Mouse (Mus musculus) G1E-ER4 (cell line): Measurements from ENCODE around the gene Gtf2ird1. TPM values are rescaled to one million over a fixed set of nuclear protein-coding genes. Genes with fewer than 3 reads are reported as not detected.

Experiments
- GATA1 ChIP-seq: IDR thresholded peaks from one replicate; pipeline ENCODE4 v1.8.0; 2012; ENCODE audit warnings: low read length, inconsistent platforms
- polyA plus RNA-seq: library from polyadenylated mRNA; stranded (reverse); fragments of >175 nt; gene quantifications from 2 replicates; pipeline ENCODE4 v1.2.3, GENCODE M21; 2012

Gtf2ird1 gene
- polyA plus RNA-seq, 1 experiment, result 0.95 TPM

DNA sequence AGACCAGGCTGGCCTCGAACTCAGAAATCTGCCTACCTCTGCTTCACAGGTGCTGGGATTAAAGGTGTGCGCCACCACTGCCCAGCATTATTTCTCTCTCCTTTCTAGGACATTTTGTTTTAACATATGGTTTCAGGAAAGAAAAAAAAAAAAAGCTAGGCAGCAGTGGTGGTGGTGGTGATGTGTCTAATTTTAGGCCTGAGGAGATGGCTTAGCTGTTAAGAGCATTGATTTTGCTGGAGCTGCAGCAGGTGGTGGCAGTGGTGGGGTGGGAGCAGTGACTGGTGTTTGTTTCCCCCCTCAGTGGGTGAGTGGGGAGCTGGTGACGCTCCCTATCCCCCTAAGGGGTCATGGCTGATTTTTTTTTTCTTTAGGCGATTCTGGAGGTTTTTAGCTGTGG, 103.4 kb downstream of the Gtf2ird1 start:
- no peak for TF ChIP-seq GATA1

DNA sequence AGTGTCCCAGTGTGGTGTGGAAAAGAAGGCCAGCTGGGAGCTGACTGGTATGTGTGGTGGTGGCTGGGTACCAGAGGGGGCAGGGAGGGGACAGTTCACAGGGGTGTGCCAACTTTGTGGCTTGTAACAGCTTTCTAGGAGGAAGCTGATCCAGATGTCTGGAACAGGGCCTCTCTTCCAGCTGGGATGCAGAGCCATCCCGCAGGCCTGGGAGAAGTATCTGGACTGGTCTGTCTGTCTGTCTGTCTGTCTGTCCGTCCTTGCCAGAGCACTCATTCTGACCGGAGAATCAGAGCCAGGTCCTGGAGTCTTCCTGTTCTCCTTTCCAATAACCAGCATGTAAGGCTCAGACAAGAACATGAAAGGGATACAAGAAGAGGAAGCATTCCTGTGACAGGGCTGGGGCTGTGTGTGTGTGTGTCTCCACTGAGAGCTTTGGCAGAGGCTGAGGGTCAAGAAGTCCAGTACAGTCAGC, 104.0 kb downstream of the Gtf2ird1 start:
- no peak for TF ChIP-seq GATA1

DNA sequence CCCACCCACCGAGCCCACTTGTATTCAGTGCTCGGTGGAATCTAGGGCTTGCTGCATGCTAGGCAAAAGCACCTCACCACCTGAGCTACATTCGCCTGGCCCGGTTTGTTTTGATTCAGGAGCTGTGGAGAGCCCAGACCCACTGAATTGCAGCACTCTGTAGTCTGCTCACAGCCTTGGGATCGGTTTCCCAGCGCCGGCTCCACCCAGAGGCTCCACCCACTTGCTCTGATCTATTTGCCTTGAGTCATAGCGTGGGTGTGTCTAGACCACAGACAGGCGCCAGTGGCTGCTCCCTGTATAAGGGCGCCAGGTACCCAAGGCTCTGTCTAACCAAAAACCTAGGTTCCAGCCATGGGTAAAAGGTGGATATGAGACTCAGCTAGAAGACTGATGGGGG, 105.9 kb downstream of the Gtf2ird1 start:
- no peak for TF ChIP-seq GATA1

DNA sequence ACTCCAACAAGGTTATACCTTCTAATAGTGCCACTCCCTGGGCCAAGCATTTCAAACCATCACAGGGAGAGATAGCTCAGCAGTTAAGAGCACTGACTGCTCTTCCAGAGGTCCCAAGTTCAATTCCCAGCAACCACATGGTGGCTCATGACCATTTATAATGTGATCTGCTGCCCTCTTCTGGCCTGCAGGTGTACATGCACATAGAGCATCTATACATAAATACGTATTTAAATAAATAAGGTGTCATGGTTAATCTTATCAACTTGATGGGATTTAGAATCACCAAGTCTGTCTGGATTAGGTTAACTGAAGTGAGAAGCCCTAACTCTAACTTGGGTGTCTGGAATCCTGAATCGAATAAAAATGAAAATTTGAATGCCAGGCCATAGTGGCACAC, 109.5 kb downstream of the Gtf2ird1 start:
- no peak for TF ChIP-seq GATA1

DNA sequence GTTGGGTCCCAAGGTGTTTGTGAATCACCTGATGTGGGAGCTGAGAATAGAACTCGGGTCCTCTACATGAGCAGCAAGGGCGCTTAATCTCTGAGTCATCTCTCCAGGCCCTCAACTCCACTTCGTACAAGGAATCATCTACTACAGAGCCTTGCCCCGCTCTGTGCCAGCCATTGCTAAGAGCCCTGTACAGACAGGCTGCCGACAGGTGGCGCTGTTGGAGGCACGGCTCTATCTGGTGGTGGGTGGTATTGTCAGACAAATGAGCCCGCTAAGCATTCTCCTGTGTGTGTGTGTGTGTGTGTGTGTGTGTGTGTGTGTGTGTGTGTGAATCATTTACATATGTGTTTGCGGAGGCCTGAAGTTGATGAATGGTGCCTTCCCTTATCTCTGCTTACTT, 111.1 kb downstream of the Gtf2ird1 start:
- no peak for TF ChIP-seq GATA1

DNA sequence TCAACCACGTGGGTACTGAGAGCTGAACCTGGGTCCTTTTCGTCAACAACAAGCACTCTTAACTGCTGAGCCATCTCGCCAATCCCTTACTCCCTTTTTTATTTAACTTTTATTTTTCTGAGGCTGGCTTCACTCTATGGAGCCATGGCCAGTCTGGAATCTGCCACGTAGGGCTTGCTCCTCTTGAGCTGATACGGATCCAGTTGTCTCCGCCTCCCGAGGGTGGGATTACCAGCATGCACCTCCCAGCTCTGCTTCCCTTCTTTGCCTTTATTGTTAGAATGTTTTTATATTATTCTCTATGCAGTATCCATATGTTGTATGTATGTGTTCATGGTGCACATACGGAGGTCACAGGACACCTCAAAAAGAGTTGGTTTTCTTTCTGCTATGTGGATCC, 112.4 kb downstream of the Gtf2ird1 start:
- no peak for TF ChIP-seq GATA1

DNA sequence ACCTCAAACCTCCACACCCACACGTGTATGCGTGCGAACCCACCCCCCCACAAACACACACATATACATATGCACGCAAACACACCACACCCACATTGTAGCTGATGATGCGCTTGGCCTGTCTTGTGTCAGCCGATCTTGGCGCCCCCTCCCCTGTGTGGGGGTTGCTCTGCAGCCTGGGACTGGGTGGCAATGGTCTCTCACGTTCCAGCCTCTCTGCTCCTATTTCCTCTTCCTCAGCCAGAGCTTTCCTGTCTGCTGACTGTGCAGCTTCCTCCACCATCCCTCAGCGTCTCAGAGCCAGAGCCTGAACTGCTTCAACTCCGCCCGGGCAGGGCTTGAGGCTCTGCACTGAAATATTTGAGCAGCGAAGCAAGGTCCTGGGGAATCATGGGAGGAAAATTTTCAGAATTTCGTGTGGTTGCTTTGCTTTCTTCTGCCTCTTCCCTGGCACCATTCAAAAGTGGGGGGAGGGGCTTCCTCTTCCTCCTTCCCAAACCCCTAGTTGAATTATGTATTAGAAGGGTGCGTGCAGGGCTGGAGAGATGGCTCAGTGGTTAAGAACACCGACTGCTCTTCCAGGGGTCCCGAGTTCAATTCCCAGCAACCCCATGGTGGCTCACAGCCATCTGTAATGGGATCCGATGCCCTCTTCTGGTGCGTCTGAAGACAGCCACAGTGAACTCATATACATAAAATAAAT, 113.9 kb downstream of the Gtf2ird1 start:
- TF ChIP-seq GATA1, result no peak

DNA sequence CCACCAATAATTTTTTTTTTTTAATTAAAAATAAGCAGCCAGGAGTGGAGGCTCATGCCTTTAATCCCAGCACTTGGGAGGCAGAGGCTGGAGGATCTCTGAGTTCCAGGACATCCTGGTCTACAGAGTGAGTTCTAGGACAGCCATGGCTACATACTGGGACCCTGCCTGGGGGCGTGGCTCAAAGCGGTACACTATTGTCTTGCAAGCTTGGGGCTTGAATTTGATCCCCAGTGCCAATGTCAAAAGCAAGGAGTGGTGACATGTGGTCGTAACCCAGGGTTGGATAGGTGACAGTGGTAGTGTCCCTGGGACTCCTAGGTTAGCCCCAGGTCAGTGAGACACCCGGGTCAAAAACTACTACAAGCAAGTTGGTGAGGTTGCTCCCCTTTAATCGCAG, 114.8 kb downstream of the Gtf2ird1 start:
- no peak for TF ChIP-seq GATA1

DNA sequence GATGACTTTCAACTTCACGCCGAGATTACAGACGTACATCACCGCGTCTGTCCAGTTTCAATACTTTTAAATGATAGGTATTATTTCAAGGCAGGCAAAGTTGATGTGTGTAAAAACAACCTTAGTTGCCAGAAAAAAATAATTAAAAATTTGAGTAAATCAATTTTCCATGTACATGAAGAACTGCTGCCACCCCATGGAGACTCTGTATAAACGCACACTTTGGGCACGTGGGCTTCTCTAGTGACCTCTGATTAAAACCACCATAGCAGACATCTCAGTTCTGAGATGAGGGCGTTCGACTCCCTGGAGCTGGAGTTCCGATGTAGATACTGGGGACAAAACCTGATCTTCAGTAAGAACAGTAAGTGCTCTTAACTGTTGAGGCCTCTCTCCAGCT, 115.2 kb downstream of the Gtf2ird1 start:
- no peak for TF ChIP-seq GATA1

DNA sequence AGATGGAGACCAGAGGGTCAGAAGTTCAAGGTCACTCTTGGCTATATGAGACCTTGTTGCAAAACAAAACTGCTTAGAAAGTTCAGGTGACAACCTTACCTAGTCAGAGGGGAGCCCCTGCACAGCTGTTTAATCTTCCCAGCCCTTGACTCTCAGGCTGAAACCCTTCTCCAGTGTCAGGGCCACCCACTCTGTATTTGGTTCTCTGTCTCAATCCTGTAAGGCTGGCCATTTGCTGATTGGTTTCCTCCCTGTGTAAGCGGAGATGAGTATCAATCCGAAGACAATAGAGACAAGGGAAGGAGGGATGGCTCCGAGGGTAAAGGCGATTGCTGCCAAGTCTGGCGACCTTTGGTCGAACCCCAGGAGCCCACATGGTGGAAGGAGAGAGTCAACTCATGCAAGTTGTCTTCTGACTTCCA, 116.4 kb downstream of the Gtf2ird1 start:
- no peak for TF ChIP-seq GATA1

DNA sequence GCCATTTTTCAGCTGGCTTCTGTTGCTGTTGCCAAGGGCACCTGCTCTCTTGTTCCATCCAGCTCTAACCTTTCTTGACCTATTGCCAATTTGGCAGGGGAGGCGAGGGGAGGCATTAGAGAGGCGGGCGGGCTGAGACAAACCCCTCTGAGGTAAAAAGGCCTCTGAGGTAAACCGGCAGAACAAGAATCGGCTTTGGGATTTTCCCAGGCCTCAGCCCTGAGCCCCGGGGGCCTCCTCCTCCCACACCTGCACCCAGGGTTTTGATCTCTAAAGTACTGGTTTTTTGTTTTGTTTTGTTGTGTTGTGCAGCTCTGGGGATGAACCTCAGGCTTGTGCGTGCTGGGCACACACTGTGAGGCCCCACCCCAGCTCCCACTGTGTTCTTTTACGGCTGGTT, 123.8 kb downstream of the Gtf2ird1 start:
- TF ChIP-seq GATA1, result no peak

DNA sequence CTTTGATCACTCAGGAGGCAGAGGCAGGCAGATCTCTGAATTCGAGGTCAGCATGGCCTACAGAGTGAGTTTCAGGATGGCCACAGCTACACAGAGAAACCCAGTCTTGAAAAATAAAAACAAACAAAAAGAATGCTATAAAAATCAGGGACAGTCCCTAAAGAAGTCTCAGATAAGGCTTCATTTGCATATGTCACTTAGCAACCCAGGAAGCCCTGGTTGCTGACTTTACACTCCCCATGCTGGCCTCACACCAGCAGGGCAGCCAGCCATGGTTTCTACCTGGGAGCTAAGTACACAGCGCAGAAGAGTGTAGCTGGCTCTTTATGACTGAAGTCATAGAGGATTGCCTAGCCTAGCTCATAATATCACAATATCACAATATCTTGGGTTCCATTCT, 126.4 kb downstream of the Gtf2ird1 start:
- no peak for TF ChIP-seq GATA1

DNA sequence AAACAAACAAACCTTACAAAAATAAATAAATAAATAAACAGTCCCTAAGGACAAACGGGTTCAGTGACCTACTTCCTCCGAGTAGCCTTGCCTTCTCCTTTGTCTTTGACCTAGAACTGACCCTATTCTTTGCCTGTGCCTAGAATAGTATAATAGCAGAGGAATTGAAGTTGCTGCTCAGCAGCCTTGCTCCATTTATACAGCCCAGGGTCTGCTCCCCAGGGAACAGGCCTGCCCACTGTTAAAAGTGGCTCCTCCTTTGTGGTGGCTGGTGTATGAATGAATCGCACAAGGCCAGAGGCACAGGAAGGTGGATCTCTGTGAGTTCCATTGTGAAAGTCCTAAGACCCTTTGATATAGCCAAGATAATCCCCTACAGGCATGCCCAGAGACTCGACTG, 127.2 kb downstream of the Gtf2ird1 start:
- no peak for TF ChIP-seq GATA1

DNA sequence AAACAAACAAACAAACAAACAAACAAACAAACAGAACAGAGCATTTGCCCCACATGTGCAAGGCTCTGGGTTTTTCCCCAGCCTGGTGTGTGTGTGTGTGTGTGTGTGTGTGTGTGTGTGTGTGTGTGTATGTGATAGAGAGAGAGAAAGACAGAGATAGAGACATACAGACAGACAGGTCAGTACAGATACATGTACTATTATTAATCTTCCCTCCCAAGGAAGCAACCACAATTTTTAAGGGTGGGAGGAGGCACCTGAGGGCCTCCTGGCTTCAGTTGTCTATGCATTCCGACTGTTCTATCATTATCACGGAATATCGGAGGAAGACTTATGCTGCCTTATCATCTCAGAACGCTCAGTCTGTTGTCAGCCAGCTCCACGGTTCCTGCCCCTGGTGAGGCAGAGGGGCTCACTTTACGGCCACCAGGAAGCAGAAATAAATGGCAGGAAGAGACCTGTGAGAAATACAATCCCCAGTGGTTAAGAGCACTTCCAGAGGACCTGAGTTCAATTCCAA, 128.0 kb downstream of the Gtf2ird1 start:
- TF ChIP-seq GATA1, result peak; percentile 75

DNA sequence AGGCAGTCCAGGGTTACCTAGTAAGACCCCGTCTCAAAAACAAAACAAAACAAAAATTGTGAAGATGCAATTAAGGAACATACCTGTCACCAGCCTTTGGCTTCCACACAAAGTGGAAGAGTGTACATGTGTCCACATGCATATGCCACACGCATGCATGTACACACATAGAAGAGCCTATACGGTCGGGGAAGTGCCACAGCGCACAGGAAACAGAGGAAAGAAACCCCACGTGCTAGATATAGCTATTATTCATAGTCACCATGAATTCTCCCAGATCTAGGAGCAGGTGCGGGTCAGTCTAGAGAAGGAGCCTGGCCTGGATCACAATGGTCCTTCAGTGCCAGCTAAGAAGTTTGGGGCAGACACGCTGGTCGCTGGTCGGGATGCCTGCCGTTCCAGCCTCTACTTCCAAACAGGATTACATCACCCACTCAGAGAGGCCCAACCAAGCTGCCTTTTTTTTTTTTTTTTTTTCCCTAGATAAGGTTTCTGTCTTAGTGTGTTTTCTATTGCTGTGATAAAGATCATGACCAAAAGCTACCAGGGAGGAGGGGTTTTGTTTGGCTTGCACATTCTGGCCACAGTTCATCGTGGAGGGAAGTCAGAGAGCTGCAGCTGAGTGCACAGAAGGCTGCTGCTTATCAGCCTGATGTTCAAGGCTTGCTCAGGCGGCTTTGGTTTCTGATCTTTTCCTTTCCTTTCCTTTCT, 130.5 kb downstream of the Gtf2ird1 start:
- TF ChIP-seq GATA1, result no peak

DNA sequence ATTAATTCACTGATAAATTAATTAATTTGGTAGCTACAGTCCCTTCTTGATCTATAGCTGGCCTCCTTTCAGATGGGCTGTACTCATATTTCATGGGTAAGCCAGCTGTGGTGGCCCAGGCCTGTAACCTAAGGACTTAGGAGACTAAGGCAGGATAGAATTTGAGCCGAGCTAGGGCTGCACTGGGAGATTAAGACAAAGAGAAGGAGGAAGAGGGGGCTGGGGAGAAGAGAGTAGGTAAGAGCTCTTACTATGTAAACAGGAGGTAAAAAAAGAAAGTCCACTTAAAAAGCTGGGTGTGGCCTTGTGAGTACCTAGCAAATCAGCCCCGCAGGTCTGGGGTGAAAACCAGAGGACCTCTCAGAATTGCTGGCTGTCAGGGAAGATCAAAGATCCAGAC, 132.6 kb downstream of the Gtf2ird1 start:
- TF ChIP-seq GATA1, result no peak

DNA sequence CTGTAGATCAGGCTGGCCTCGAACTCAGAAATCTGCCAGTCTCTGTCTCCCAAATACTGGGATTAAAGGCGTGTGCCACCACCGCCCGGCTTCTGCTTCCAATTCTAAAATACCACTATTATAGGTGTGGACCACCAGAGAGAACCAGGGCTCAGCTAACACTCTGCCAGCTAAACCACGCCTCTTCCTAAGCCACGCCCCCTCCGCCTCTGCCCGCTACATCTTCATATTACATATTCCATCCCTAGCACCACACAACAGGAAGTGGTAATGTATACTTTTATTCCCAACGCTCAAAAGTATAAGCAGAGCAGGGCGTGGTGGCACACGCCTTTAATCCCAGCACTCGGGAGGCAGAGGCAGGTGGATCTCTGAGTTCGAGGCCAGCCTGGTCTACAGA, 133.2 kb downstream of the Gtf2ird1 start:
- no peak for TF ChIP-seq GATA1
